Mouse (Mus musculus) cortical plate, adult 2 months (tissue): ENCODE measurements at regions not wholly inside any gene's neighbourhood (a gene's known extent, or its start where the extent isn't known, plus 50 kb on each side); places are given as distances from the start of the nearest gene placed in this dataset.

Source experiments
- H3K27ac ChIP-seq: fragments of 200-500 bp; 2 replicates; pipeline ENCODE4 v1.5.1; 2012; ENCODE audit warnings: low read length, control low read depth, inconsistent platforms; ENCODE audit not compliant: insufficient read depth
- H3K4me1 ChIP-seq: fragments of 200-500 bp; 2 replicates; pipeline ENCODE4 v1.6.1; 2011; ENCODE audit warnings: low read length; ENCODE audit not compliant: control insufficient read depth, insufficient read depth
- H3K4me3 ChIP-seq: fragments of 200-500 bp; 2 replicates; pipeline ENCODE4 v1.5.1; 2011; ENCODE audit warnings: mild to moderate bottlenecking, low read length, control low read depth; ENCODE audit not compliant: insufficient read depth
- CTCF ChIP-seq: fragments of 200-500 bp; IDR thresholded peaks from 2 replicates; pipeline ENCODE4 v1.5.1; 2011; ENCODE audit warnings: mild to moderate bottlenecking, control low read depth, low read length; ENCODE audit not compliant: insufficient read depth; ENCODE audit errors: extremely low read depth
- POLR2A ChIP-seq: fragments of 200-500 bp; IDR thresholded peaks from 2 replicates; pipeline ENCODE4 v1.6.1; 2011; ENCODE audit warnings: mild to moderate bottlenecking, low read length, control low read depth; ENCODE audit not compliant: insufficient read depth; ENCODE audit errors: extremely low read depth

GRCm38 (mm10) chr10:122291091-122291490 is 157.2 kb upstream of the Avpr1a start:
- Histone ChIP-seq H3K27ac (no peak overlapping the region), H3K4me1 (no peaks in the 10 kb centered on the region), H3K4me3 (no peak overlapping the region)
- TF ChIP-seq CTCF (no peak), POLR2A (no peak)

- H3K4me3 ChIP-seq: no peak overlapping the region
- no peak overlapping the region for H3K27ac ChIP-seq
- no peaks in the 10 kb centered on the region for H3K4me1 ChIP-seq
- TF ChIP-seq CTCF (no peak), POLR2A (no peak)
Measured at GRCm38 (mm10) chr10:122274885-122275284, 173.4 kb upstream of the Avpr1a start.

GRCm38 (mm10) chr10:122274181-122274580 is 174.1 kb upstream of the Avpr1a start:
- Histone ChIP-seq H3K4me1 (no peaks in the 10 kb centered on the region), H3K27ac (no peak overlapping the region), H3K4me3 (no peak overlapping the region)
- TF ChIP-seq POLR2A: no peak

GRCm38 (mm10) chr10:122264070-122264469 is 166.9 kb upstream of the Rxylt1 start:
- Histone ChIP-seq H3K4me3 (no peak overlapping the region), H3K4me1 (no peaks in the 10 kb centered on the region), H3K27ac (no peak overlapping the region)
- TF ChIP-seq CTCF (no peak), POLR2A (no peak)

- Histone ChIP-seq H3K27ac (no peak overlapping the region), H3K4me3 (no peak overlapping the region), H3K4me1 (no peaks in the 10 kb centered on the region)
- no peak for TF ChIP-seq CTCF
Measured at GRCm38 (mm10) chr10:122259354-122259753, 162.2 kb upstream of the Rxylt1 start.

- Histone ChIP-seq H3K4me1 (no peaks in the 10 kb centered on the region), H3K27ac (no peak overlapping the region), H3K4me3 (no peak overlapping the region)
- no peak for TF ChIP-seq CTCF
- TF ChIP-seq POLR2A: no peak
Measured at GRCm38 (mm10) chr10:122258711-122259110, 161.5 kb upstream of the Rxylt1 start.

GRCm38 (mm10) chr10:122231818-122232217 is 134.6 kb upstream of the Rxylt1 start:
- Histone ChIP-seq H3K4me3 (no peak overlapping the region), H3K27ac (no peak overlapping the region), H3K4me1 (no peaks in the 10 kb centered on the region)

GRCm38 (mm10) chr10:122230746-122231145 is 133.6 kb upstream of the Rxylt1 start:
- no peak for TF ChIP-seq POLR2A
- no peak for TF ChIP-seq CTCF
- H3K4me1 ChIP-seq: no peaks in the 10 kb centered on the region

More at GRCm38 (mm10) chr10:122231818-122232217, 134.6 kb upstream of the Rxylt1 start:
- TF ChIP-seq POLR2A (no peak), CTCF (no peak)

GRCm38 (mm10) chr10:122225679-122226078 is 128.5 kb upstream of the Rxylt1 start:
- no peak for TF ChIP-seq CTCF
- no peak for TF ChIP-seq POLR2A
- Histone ChIP-seq H3K4me3 (no peak overlapping the region), H3K27ac (no peak overlapping the region), H3K4me1 (peaks cover 2% of the 10 kb centered on the region)

More at GRCm38 (mm10) chr10:122230746-122231145, 133.6 kb upstream of the Rxylt1 start:
- Histone ChIP-seq H3K27ac (no peak overlapping the region), H3K4me3 (no peak overlapping the region)

GRCm38 (mm10) chr10:122223076-122223475 is 125.9 kb upstream of the Rxylt1 start:
- H3K27ac ChIP-seq: no peak overlapping the region
- TF ChIP-seq CTCF (no peak), POLR2A (no peak)
- H3K4me1 ChIP-seq: peaks cover 2% of the 10 kb centered on the region
- no peak overlapping the region for H3K4me3 ChIP-seq

GRCm38 (mm10) chr10:122217594-122217993 is 120.4 kb upstream of the Rxylt1 start:
- TF ChIP-seq POLR2A: no peak
- TF ChIP-seq CTCF: no peak
- Histone ChIP-seq H3K27ac (no peak overlapping the region), H3K4me1 (no peaks in the 10 kb centered on the region; the same call in 1 of the 2 replicates), H3K4me3 (no peak overlapping the region)
